Mouse (Mus musculus) embryonic facial prominence, embryonic 12.5 days (tissue): ENCODE data around the gene Rbm5. TPM values are rescaled to one million over a fixed set of nuclear protein-coding genes. Genes with fewer than 3 reads are reported as not detected.

Experiments
- ATAC-seq: fragments of 200-750 bp; cut with Nextera tagmentation; 2 replicates; pipeline ENCODE4 v1.8.0; 2017; ENCODE audit not compliant: insufficient number of reproducible peaks, insufficient read depth, low FRiP score, low TSS enrichment
- H3K27ac ChIP-seq: fragments of 300-500 bp; sonication (generic); 2 replicates; pipeline ENCODE4 v1.5.1; 2016; ENCODE audit warnings: mild to moderate bottlenecking
- H3K27me3 ChIP-seq: fragments of 300-500 bp; sonication (generic); 2 replicates; pipeline ENCODE4 v1.6.1; 2016; ENCODE audit warnings: mild to moderate bottlenecking, moderate library complexity
- H3K36me3 ChIP-seq: fragments of 300-500 bp; sonication (generic); 2 replicates; pipeline ENCODE4 v1.6.1; 2016; ENCODE audit warnings: mild to moderate bottlenecking
- H3K4me1 ChIP-seq: fragments of 300-500 bp; sonication (generic); 2 replicates; pipeline ENCODE4 v1.6.1; 2016
- H3K4me2 ChIP-seq: fragments of 300-500 bp; sonication (generic); replicated peaks from 2 replicates; pipeline ENCODE4 v1.6.1; 2016; ENCODE audit warnings: mild to moderate bottlenecking, moderate library complexity
- H3K4me3 ChIP-seq: fragments of 300-500 bp; sonication (generic); 2 replicates; pipeline ENCODE4 v1.5.1; 2016; ENCODE audit warnings: mild to moderate bottlenecking
- H3K9ac ChIP-seq: fragments of 300-500 bp; sonication (generic); 2 replicates; pipeline ENCODE4 v1.6.1; 2016; ENCODE audit warnings: mild to moderate bottlenecking, moderate library complexity
- H3K9me3 ChIP-seq: fragments of 300-500 bp; sonication (generic); 2 replicates; pipeline ENCODE4 v1.6.1; 2016; ENCODE audit warnings: mild to moderate bottlenecking, moderate library complexity
- WGBS: fragments of 180-500 bp; shearing (Covaris S2); methylation state at CpG from one replicate; pipeline ENCODE4 v1.1.7; 2016; 5-methylcytosine and 5-hydroxymethylcytosine counted together
- polyA plus RNA-seq: library from polyadenylated mRNA; unstranded; fragments of >200 nt; fragmentation: Nextera tagmentation; extraction: Ambion mirVana; gene quantifications from 2 replicates; pipeline ENCODE4 v1.2.1, GENCODE M21; 2016

The Rbm5 gene
- polyA plus RNA-seq, 1 experiment from 2014 or later = 232 TPM

DNA sequence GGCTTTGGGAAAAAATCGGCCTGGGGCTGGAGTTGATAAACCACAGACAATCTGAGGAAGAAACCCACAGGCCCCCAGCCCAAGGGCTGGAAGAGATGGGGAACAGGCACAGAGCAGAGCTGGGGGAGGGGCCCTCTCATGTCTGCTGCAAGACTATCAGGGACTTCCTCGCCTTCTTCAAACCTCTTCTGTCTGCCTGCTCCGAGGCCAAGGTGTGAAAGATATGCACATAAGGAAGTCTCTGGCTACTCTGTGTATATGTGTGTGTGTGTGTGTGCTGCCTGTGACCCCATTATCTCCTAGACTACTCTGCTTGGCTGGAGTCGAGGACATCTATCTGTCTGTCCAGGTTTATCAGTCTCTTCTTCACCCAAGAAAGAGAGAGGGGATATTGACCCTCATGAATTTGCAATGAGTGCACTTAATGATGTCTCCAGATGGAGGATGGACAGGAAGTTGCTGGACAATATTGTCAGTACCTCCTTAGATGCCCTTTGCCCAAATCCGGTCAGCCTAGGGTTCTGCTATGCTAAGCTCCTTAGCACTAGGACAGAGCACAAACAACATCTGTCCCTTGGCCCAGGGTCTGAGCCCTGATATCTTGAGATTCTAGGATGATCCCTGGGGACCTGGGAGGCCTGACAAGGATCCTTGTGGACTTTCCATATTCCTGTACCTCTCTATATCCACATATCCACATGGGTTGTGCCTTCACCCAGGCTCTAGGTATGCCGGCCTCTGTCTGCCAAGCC, 41.7 kb downstream of the Rbm5 start:
- Histone ChIP-seq H3K4me1 (peaks cover 51% of the 10 kb centered on the region), H3K27ac (no peak overlapping the region), H3K36me3 (no peaks in the 10 kb centered on the region), H3K4me2 (no peak overlapping the region), H3K9me3 (no peaks in the 10 kb centered on the region), H3K9ac (no peak overlapping the region), H3K4me3 (no peak overlapping the region), H3K27me3 (no peaks in the 10 kb centered on the region)
- WGBS = 63% methylated on average over 6 of the region's 6 CpGs
- ATAC-seq = no peak

DNA sequence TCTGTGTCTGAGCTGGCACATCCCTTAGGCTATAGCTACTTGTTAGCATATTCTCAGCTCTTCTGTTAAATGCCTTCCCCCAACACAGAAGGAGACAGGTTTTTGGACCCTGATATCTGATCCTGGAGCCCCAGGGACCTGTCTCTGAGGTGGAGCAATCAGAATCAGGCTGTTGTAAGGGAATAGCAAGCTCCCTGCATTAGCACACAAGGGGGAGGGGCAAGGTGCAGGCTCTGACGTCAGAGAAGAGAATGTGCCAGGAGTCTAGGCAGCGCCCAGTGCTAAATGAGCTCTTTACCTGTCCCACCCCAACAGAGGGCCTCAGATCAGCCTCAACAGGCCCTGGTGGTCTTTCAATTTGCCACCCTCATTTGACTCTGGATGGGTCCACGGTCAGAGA, 43.8 kb downstream of the Rbm5 start:
- 39% methylated on average over 3 of the region's 3 CpGs for WGBS
- Histone ChIP-seq H3K9ac (no peak overlapping the region), H3K27me3 (no peaks in the 10 kb centered on the region), H3K4me2 (no peak overlapping the region), H3K4me3 (no peak overlapping the region), H3K4me1 (peaks cover 68% of the 10 kb centered on the region), H3K9me3 (no peaks in the 10 kb centered on the region), H3K27ac (peak overlapping the region; percentile 43; the same call in 1 of the 2 replicates), H3K36me3 (no peaks in the 10 kb centered on the region)
- ATAC-seq = no peak

DNA sequence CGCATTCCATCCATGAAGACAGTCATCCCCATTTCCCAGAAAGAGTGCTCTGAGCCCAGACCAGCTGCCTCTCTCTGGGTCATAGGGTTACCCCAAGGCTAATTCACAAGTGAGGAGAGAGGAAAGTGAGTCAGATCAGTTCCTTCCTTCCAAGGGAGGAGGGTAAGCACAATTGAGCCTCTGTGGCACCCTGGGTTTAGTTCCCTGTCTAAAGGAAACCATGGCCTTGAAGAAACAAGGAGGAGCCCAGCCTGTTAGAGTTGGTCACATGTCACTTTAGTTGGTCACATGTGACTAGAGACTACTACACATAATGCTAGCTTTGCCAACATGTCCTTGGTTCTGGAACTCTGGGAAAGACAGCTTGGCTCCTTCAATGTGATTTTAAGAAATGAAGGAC, 46.0 kb downstream of the Rbm5 start:
- Histone ChIP-seq H3K4me1 (peaks cover 56% of the 10 kb centered on the region), H3K27ac (peak overlapping the region; percentile 80), H3K4me3 (no peak overlapping the region), H3K9ac (no peak overlapping the region), H3K36me3 (no peaks in the 10 kb centered on the region), H3K27me3 (no peaks in the 10 kb centered on the region), H3K9me3 (no peaks in the 10 kb centered on the region), H3K4me2 (no peak overlapping the region)
- 84% methylated on average over 1 of the region's 1 CpGs for WGBS
- no peak for ATAC-seq

- peak overlapping the region; percentile 80 for H3K27ac ChIP-seq
- WGBS = 3% methylated on average over 11 of the region's 11 CpGs
These were observed 46.8 kb downstream of the Rbm5 start for GRCm38 (mm10) chr9:107723794-107724531.

GRCm38 (mm10) chr9:107723292-107723691, 47.5 kb downstream of the Rbm5 start:
- Histone ChIP-seq H3K27ac (peak overlapping the region; percentile 80), H3K4me1 (peaks cover 42% of the 10 kb centered on the region), H3K4me2 (peak overlapping the region; percentile 38), H3K27me3 (no peaks in the 10 kb centered on the region), H3K36me3 (no peaks in the 10 kb centered on the region), H3K9me3 (no peaks in the 10 kb centered on the region), H3K9ac (0 out of 2 replicates have a peak overlapping the region, but pooled peaks have one; percentile 5), H3K4me3 (no peak overlapping the region)
- 0 out of 2 replicates have a peak, but pooled peaks have one; percentile 48 for ATAC-seq
- WGBS = 21% methylated on average over 6 of the region's 6 CpGs

More at GRCm38 (mm10) chr9:107723794-107724531, 46.8 kb downstream of the Rbm5 start:
- peak; percentile 49; the same call in 1 of the 2 replicates for ATAC-seq
- H3K27me3 ChIP-seq = no peaks in the 10 kb centered on the region
- H3K9me3 ChIP-seq = no peaks in the 10 kb centered on the region
- H3K36me3 ChIP-seq = no peaks in the 10 kb centered on the region
- 0 out of 2 replicates have a peak overlapping the region, but pooled peaks have one; percentile 39 for H3K9ac ChIP-seq
- peak overlapping the region; percentile 38 for H3K4me2 ChIP-seq
- H3K4me3 ChIP-seq = no peak overlapping the region
- H3K4me1 ChIP-seq = peaks cover 47% of the 10 kb centered on the region

DNA sequence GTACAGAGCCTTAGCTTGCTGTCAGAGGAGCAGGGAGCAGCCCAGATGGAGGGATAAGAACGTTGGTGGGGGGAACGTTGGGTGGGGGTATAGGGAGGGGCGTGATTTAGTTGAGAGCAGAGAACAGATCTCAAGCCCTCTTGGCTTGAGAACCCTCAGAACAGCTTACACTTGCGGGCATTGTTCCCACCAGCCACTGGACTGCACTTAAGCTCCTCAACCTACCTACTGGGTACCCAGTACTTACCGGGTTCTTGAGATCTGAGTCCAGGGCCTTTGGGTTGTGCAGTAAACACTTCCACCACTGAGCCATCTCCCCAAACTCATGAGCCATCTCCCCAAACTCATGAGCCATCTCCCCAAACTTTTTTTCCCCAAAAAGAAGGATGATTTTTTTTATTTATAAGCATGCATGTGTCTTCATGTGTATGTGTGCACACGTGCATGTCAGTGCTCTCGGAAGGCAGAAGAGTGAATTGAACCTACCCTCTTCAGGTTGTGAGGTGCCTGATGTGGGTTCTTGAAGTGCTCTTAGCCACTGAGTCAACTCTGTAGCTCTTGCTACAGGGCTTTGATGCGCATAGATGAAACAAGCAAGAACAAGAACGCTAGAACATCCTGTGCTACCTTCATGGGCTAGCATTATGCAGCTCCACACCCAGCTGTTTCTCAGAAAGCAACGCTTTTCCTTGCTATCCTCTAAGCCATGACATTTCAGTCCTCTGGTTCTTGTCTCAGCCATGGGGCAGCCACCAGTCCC, 51.8 kb downstream of the Rbm5 start:
- no peak overlapping the region for H3K9ac ChIP-seq
- 85% methylated on average over 10 of the region's 10 CpGs for WGBS

DNA sequence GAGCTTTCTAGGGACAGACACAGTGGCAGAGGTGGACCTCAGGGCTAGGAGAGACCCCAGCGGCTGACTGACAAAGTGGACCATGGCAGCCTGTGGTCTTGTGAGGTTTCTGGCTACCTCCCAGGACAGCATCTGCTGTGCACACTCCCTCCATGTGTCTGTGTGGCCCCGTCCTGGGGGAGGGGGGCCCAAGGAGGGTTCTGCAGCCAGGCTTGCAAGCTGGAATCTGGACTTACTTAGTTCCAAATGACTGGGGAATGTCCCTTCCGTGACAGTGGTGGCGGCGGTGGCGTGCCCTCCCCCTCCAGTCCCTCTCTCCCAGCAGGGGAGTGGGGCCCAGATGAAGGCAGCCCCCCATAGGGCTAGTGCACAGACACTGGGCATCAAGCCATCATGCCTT, 53.8 kb downstream of the Rbm5 start:
- no peak; the same call in 1 of the 2 replicates for ATAC-seq
- H3K9me3 ChIP-seq = no peaks in the 10 kb centered on the region
- WGBS = 12% methylated on average over 6 of the region's 6 CpGs
- no peaks in the 10 kb centered on the region for H3K36me3 ChIP-seq
- H3K27me3 ChIP-seq = no peaks in the 10 kb centered on the region
- peak overlapping the region; percentile 80 for H3K27ac ChIP-seq
- H3K4me1 ChIP-seq = peaks cover 47% of the 10 kb centered on the region
- no peak overlapping the region for H3K4me3 ChIP-seq
- H3K9ac ChIP-seq = no peak overlapping the region
- no peak overlapping the region; the same call in 1 of the 2 replicates for H3K4me2 ChIP-seq

More for the DNA sequence above, 51.8 kb downstream of the Rbm5 start:
- H3K4me3 ChIP-seq = no peak overlapping the region
- H3K4me2 ChIP-seq = no peak overlapping the region
- H3K4me1 ChIP-seq = peaks cover 57% of the 10 kb centered on the region
- H3K36me3 ChIP-seq = no peaks in the 10 kb centered on the region
- no peaks in the 10 kb centered on the region for H3K9me3 ChIP-seq
- ATAC-seq = no peak
- H3K27me3 ChIP-seq = no peaks in the 10 kb centered on the region
- no peak overlapping the region for H3K27ac ChIP-seq

- H3K4me1 ChIP-seq = peaks cover 44% of the 10 kb centered on the region
- H3K9ac ChIP-seq = no peak overlapping the region
- 0 out of 2 replicates have a peak, but pooled peaks cover 3% of the 10 kb centered on the region for H3K27me3 ChIP-seq
- 85% methylated on average over 2 of the region's 2 CpGs for WGBS
- H3K9me3 ChIP-seq = no peaks in the 10 kb centered on the region
- no peak overlapping the region for H3K4me2 ChIP-seq
- ATAC-seq = no peak
- H3K4me3 ChIP-seq = no peak overlapping the region
- peak overlapping the region; percentile 94 for H3K27ac ChIP-seq
- H3K36me3 ChIP-seq = no peaks in the 10 kb centered on the region
These were observed 55.2 kb downstream of the Rbm5 start for GRCm38 (mm10) chr9:107715632-107716031.

- WGBS = 8% methylated on average over 12 of the region's 12 CpGs
- H3K4me2 ChIP-seq = no peak overlapping the region; the same call in 1 of the 2 replicates
These were observed 56.4 kb downstream of the Rbm5 start for GRCm38 (mm10) chr9:107714221-107714952.

GRCm38 (mm10) chr9:107709697-107710483, 60.9 kb downstream of the Rbm5 start, which contains the start of gene Sema3f:
Sema3f (minus strand) TSS chr9:107710475.
- 0 out of 2 replicates have a peak, but pooled peaks cover 4% of the 10 kb centered on the region for H3K27me3 ChIP-seq
- H3K27ac ChIP-seq = peak within 1 kb of the TSS; percentile 95
- 1% methylated on average over 86 of the region's 86 CpGs for WGBS
- H3K9me3 ChIP-seq = no peaks in the 10 kb centered on the region
- H3K4me1 ChIP-seq = peaks cover 43% of the 10 kb centered on the region
- H3K36me3 ChIP-seq = peaks cover 7% of the 10 kb centered on the region
- peak within 1 kb of the TSS; percentile 76 for H3K4me2 ChIP-seq
- peak within 1 kb of the TSS; percentile 93 for H3K4me3 ChIP-seq
- H3K9ac ChIP-seq = peak within 1 kb of the TSS; percentile 97
- peak; percentile 81 for ATAC-seq

More at GRCm38 (mm10) chr9:107714221-107714952, 56.4 kb downstream of the Rbm5 start:
- Histone ChIP-seq H3K27me3 (0 out of 2 replicates have a peak, but pooled peaks cover 4% of the 10 kb centered on the region), H3K27ac (peak overlapping the region; percentile 94), H3K4me1 (peaks cover 52% of the 10 kb centered on the region), H3K9me3 (no peaks in the 10 kb centered on the region), H3K36me3 (no peaks in the 10 kb centered on the region), H3K9ac (no peak overlapping the region), H3K4me3 (no peak overlapping the region)
- ATAC-seq = peak; percentile 49
